Mouse (Mus musculus) limb, embryonic 10.5 days (tissue): ENCODE results near the gene Ubxn2a. TPM values are rescaled to one million over a fixed set of nuclear protein-coding genes. Genes with fewer than 3 reads are reported as not detected.

ENCODE experiments used
- DNase-seq: peaks from one replicate; pipeline ENCODE4 v3.0.0-alpha.2; 2017; ENCODE audit warnings: low spot score
- H3K27ac ChIP-seq: fragments of 300-500 bp; sonication (generic); 2 replicates; pipeline ENCODE4 v1.5.1; 2016; ENCODE audit warnings: mild to moderate bottlenecking
- H3K27me3 ChIP-seq: fragments of 300-500 bp; sonication (generic); 2 replicates; pipeline ENCODE4 v1.6.1; 2016; ENCODE audit warnings: low read depth, mild to moderate bottlenecking; ENCODE audit not compliant: poor library complexity, severe bottlenecking
- H3K36me3 ChIP-seq: fragments of 300-500 bp; sonication (generic); 2 replicates; pipeline ENCODE4 v1.6.1; 2016; ENCODE audit warnings: mild to moderate bottlenecking, moderate library complexity
- H3K4me1 ChIP-seq: fragments of 300-500 bp; sonication (generic); 2 replicates; pipeline ENCODE4 v1.6.1; 2016
- H3K4me3 ChIP-seq: fragments of 300-500 bp; sonication (generic); 2 replicates; pipeline ENCODE4 v1.5.1; 2016; ENCODE audit warnings: mild to moderate bottlenecking, moderate library complexity
- H3K9me3 ChIP-seq: fragments of 300-500 bp; sonication (generic); replicated peaks from 2 replicates; pipeline ENCODE4 v1.6.1; 2016; ENCODE audit warnings: mild to moderate bottlenecking
- WGBS: fragments of 180-500 bp; shearing (Covaris S2); methylation state at CpG from one replicate; pipeline ENCODE4 v1.1.7; 2016; 5-methylcytosine and 5-hydroxymethylcytosine counted together
- polyA plus RNA-seq: library from polyadenylated mRNA; unstranded; fragments of >200 nt; fragmentation: Nextera tagmentation; extraction: Ambion mirVana; gene quantifications from 2 replicates; pipeline ENCODE4 v1.2.1, GENCODE M21; 2016

Gene Ubxn2a
- polyA plus RNA-seq, 1 experiment from 2014 or later, result 23.7 TPM

- peak within 1 kb of the TSS; percentile 82 for H3K27ac ChIP-seq
- H3K9me3 ChIP-seq, result no peaks in the 10 kb centered on the region
- 2% methylated on average over 30 of the region's 30 CpGs for WGBS
- DNase-seq, result peak; percentile 89
- H3K27me3 ChIP-seq, result peaks cover 30% of the 10 kb centered on the region
- H3K4me3 ChIP-seq, result peak within 1 kb of the TSS; percentile 80
- peaks cover 35% of the 10 kb centered on the region for H3K4me1 ChIP-seq
- H3K36me3 ChIP-seq, result peaks cover 4% of the 10 kb centered on the region
Measured at GRCm38 (mm10) chr12:4842890-4843597, 64.5 kb downstream of the Ubxn2a start, which contains the start of gene Wdcp. TSS of gene Wdcp (plus strand) at chr12:4843303.

DNA sequence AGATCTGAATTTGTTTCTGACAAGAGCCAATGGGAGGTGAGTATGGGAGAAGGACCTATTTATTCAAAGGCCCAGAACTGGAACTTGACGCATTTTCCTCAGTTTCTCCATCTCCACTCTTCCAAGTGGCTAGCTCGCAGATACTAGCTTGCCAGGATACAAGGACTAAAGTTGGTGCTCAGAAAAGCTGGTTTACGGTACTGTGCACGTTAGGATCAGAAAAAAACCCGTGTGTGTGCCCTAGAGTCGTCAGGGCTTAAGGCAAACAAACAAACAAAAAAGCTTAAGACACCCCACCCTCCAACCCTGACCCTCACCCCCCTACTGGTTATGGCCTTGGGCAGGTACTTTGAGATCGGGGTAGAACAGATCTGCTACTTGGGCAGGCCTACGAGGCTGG is 65.0 kb downstream of the Ubxn2a start:
- Histone ChIP-seq H3K36me3 (peaks cover 4% of the 10 kb centered on the region), H3K27me3 (peaks cover 34% of the 10 kb centered on the region), H3K4me3 (0 out of 2 replicates have a peak overlapping the region, but pooled peaks have one; percentile 80), H3K4me1 (peaks cover 35% of the 10 kb centered on the region), H3K9me3 (no peaks in the 10 kb centered on the region), H3K27ac (no peak overlapping the region)
- DNase-seq, result no peak
- 90% methylated on average over 8 of the region's 8 CpGs for WGBS

GRCm38 (mm10) chr12:4841392-4841887 is 66.1 kb downstream of the Ubxn2a start, which contains the start of gene Fkbp1b:
TSS of gene Fkbp1b (minus strand) at chr12:4841591.
- Histone ChIP-seq H3K9me3 (no peaks in the 10 kb centered on the region), H3K27ac (peak within 1 kb of the TSS; percentile 82), H3K27me3 (peaks cover 34% of the 10 kb centered on the region), H3K4me1 (peaks cover 33% of the 10 kb centered on the region), H3K4me3 (peak within 1 kb of the TSS; percentile 80), H3K36me3 (no peaks in the 10 kb centered on the region; the same call in 1 of the 2 replicates)
- DNase-seq, result peak; percentile 84
- WGBS, result under 1% methylated on average over 37 of the region's 37 CpGs

GRCm38 (mm10) chr12:4840741-4841140 is 66.8 kb downstream of the Ubxn2a start:
- Histone ChIP-seq H3K4me3 (peak overlapping the region; percentile 80), H3K4me1 (peaks cover 33% of the 10 kb centered on the region), H3K36me3 (no peaks in the 10 kb centered on the region; the same call in 1 of the 2 replicates), H3K27me3 (peaks cover 34% of the 10 kb centered on the region), H3K9me3 (no peaks in the 10 kb centered on the region), H3K27ac (peak overlapping the region; percentile 82)
- under 1% methylated on average over 11 of the region's 11 CpGs for WGBS
- DNase-seq, result no peak

- H3K4me3 ChIP-seq, result peak overlapping the region; percentile 80; the same call in 1 of the 2 replicates
- H3K27me3 ChIP-seq, result peaks cover 34% of the 10 kb centered on the region
- H3K4me1 ChIP-seq, result peaks cover 33% of the 10 kb centered on the region
- no peaks in the 10 kb centered on the region for H3K36me3 ChIP-seq
- WGBS, result 57% methylated on average over 6 of the region's 6 CpGs
- no peak overlapping the region for H3K27ac ChIP-seq
- H3K9me3 ChIP-seq, result no peaks in the 10 kb centered on the region
- no peak for DNase-seq
Measured at GRCm38 (mm10) chr12:4840010-4840409, 67.5 kb downstream of the Ubxn2a start.

DNA sequence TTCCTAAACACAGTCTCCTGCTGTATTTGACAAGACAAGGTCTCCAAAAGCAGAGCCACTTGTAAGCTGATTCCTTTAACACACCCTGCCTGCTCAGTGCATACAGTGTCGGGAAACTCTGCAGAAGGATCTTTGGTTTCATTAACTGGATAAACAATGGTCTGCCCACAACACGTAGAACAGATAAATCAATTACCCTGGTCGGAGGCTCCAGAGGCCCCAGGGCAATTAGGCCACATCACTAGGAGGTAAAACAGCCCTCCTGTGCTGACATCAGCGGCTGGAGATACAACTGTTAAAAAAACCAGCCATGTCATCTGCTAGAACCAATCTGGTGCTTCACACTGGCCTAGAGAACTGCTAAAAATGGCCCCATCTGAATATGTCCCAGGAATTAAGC is 70.5 kb downstream of the Ubxn2a start:
- peaks cover 28% of the 10 kb centered on the region for H3K27me3 ChIP-seq
- no peak overlapping the region for H3K27ac ChIP-seq
- no peak overlapping the region for H3K4me3 ChIP-seq
- peaks cover 20% of the 10 kb centered on the region for H3K4me1 ChIP-seq
- WGBS, result 8% methylated on average over 4 of the region's 4 CpGs
- H3K9me3 ChIP-seq, result no peaks in the 10 kb centered on the region
- DNase-seq, result no peak
- 0 out of 2 replicates have a peak, but pooled peaks cover 7% of the 10 kb centered on the region for H3K36me3 ChIP-seq

Other genes starting within 250 kb of the Ubxn2a start
- 0.13 and 0.14 TPM in 2 replicates for gene Fam228a, start 169.3 kb downstream of the Ubxn2a start, polyA plus RNA-seq
- gene Pfn4, start 138.7 kb downstream of the Ubxn2a start, polyA plus RNA-seq, result 1.0 and 1.9 TPM in 2 replicates
- gene Fam228b, start 138.4 kb downstream of the Ubxn2a start, polyA plus RNA-seq, result 1.2 and 1.4 TPM in 2 replicates
- gene Sf3b6, start 90.2 kb downstream of the Ubxn2a start, polyA plus RNA-seq, result 278 and 297 TPM in 2 replicates
- 5.6 and 7.9 TPM in 2 replicates for gene Fkbp1b, start 66.1 kb downstream of the Ubxn2a start, polyA plus RNA-seq
- gene Wdcp, start 64.4 kb downstream of the Ubxn2a start, polyA plus RNA-seq, result 23.9 and 26.9 TPM in 2 replicates
- 4.4 and 4.5 TPM in 2 replicates for gene Mfsd2b, start 33.3 kb downstream of the Ubxn2a start, polyA plus RNA-seq
- 11.1 and 13.5 TPM in 2 replicates for gene Atad2b, start 9.6 kb upstream of the Ubxn2a start, polyA plus RNA-seq